Mouse (Mus musculus) midbrain, embryonic 15.5 days (tissue): ENCODE data around the gene Armc6. TPM values are rescaled to one million over a fixed set of nuclear protein-coding genes. Genes with fewer than 3 reads are reported as not detected.

Experiments
- ATAC-seq: fragments of 200-750 bp; cut with Nextera tagmentation; replicated peaks from 2 replicates; pipeline ENCODE4 v1.8.0; 2017; ENCODE audit warnings: moderate TSS enrichment
- H3K27ac ChIP-seq: fragments of 300-500 bp; sonication (generic); 2 replicates; pipeline ENCODE4 v1.5.1; 2015; ENCODE audit warnings: mild to moderate bottlenecking, inconsistent platforms
- H3K27me3 ChIP-seq: fragments of 300-500 bp; sonication (generic); replicated peaks from 2 replicates; pipeline ENCODE4 v1.6.1; 2015; ENCODE audit warnings: inconsistent platforms
- H3K36me3 ChIP-seq: fragments of 300-500 bp; sonication (generic); replicated peaks from 2 replicates; pipeline ENCODE4 v1.6.1; 2015; ENCODE audit warnings: inconsistent platforms
- H3K4me1 ChIP-seq: fragments of 300-500 bp; sonication (generic); 2 replicates; pipeline ENCODE4 v1.6.1; 2015; ENCODE audit warnings: inconsistent platforms
- H3K4me2 ChIP-seq: fragments of 300-500 bp; sonication (generic); 2 replicates; pipeline ENCODE4 v1.6.1; 2015; ENCODE audit warnings: inconsistent platforms, mild to moderate bottlenecking, moderate library complexity
- H3K4me3 ChIP-seq: fragments of 300-500 bp; sonication (generic); 2 replicates; pipeline ENCODE4 v1.5.1; 2015; ENCODE audit warnings: mild to moderate bottlenecking, inconsistent platforms
- H3K9ac ChIP-seq: fragments of 300-500 bp; sonication (generic); 2 replicates; pipeline ENCODE4 v1.6.1; 2015; ENCODE audit warnings: mild to moderate bottlenecking, inconsistent platforms
- H3K9me3 ChIP-seq: fragments of 300-500 bp; sonication (generic); 2 replicates; pipeline ENCODE4 v1.6.1; 2016; ENCODE audit warnings: inconsistent platforms
- WGBS: fragments of 180-500 bp; shearing (Covaris S2); methylation state at CpG from one replicate; pipeline ENCODE4 v1.1.7; 2015; ENCODE audit warnings: mixed read lengths; 5-methylcytosine and 5-hydroxymethylcytosine counted together
- polyA plus RNA-seq: library from polyadenylated mRNA; unstranded; fragments of >200 nt; fragmentation: Nextera tagmentation; extraction: Ambion mirVana; gene quantifications from 2 replicates; pipeline ENCODE4 v1.2.1, GENCODE M21; 2015

The Armc6 gene
- 117 and 118 TPM in 2 replicates for polyA plus RNA-seq

- peaks cover 33% of the 10 kb centered on the region for H3K4me1 ChIP-seq
- H3K36me3 ChIP-seq = peaks cover 34% of the 10 kb centered on the region
- peak within 1 kb of the TSS; percentile 65 for H3K4me2 ChIP-seq
- H3K9me3 ChIP-seq = no peaks in the 10 kb centered on the region
- peak within 1 kb of the TSS; percentile 92 for H3K4me3 ChIP-seq
- under 1% methylated on average over 67 of the region's 67 CpGs for WGBS
- ATAC-seq = peak; percentile 97
- H3K9ac ChIP-seq = peak within 1 kb of the TSS; percentile 95
- no peaks in the 10 kb centered on the region for H3K27me3 ChIP-seq
- peak within 1 kb of the TSS; percentile 98 for H3K27ac ChIP-seq
Observed at GRCm38 (mm10) chr8:70234080-70234780, at the start of gene Armc6, which contains the start of gene Sugp2. Armc6 (minus strand) TSS chr8:70234466. Sugp2 (plus strand) TSS chr8:70234226.

GRCm38 (mm10) chr8:70283136-70284077, 49.1 kb upstream of the Armc6 start:
- Histone ChIP-seq H3K4me3 (peak overlapping the region; percentile 80), H3K27me3 (no peaks in the 10 kb centered on the region), H3K36me3 (peaks cover 15% of the 10 kb centered on the region; the same call in 1 of the 2 replicates), H3K4me2 (peak overlapping the region; percentile 90), H3K4me1 (peaks cover 18% of the 10 kb centered on the region), H3K27ac (peak overlapping the region; percentile 69), H3K9me3 (no peaks in the 10 kb centered on the region), H3K9ac (peak overlapping the region; percentile 82)
- WGBS = 1% methylated on average over 55 of the region's 55 CpGs
- peak; percentile 74 for ATAC-seq

- Histone ChIP-seq H3K4me2 (peak within 1 kb of the TSS; percentile 90), H3K27ac (peak within 1 kb of the TSS; percentile 69), H3K9ac (peak within 1 kb of the TSS; percentile 82), H3K4me1 (peaks cover 18% of the 10 kb centered on the region), H3K4me3 (peak within 1 kb of the TSS; percentile 80), H3K27me3 (no peaks in the 10 kb centered on the region), H3K9me3 (no peaks in the 10 kb centered on the region), H3K36me3 (peaks cover 15% of the 10 kb centered on the region; the same call in 1 of the 2 replicates)
- peak; percentile 85 for ATAC-seq
- under 1% methylated on average over 36 of the region's 36 CpGs for WGBS
Observed at GRCm38 (mm10) chr8:70282603-70283135, 48.4 kb upstream of the Armc6 start, which contains the start of gene Homer3. Homer3 (plus strand) TSS chr8:70282827.

GRCm38 (mm10) chr8:70281001-70281400, 46.7 kb upstream of the Armc6 start:
- no peak for ATAC-seq
- H3K27me3 ChIP-seq = no peaks in the 10 kb centered on the region
- H3K4me1 ChIP-seq = peaks cover 18% of the 10 kb centered on the region
- H3K9ac ChIP-seq = no peak overlapping the region
- no peaks in the 10 kb centered on the region for H3K9me3 ChIP-seq
- 40% methylated on average over 3 of the region's 3 CpGs for whole genome bisulfite sequencing
- H3K4me2 ChIP-seq = no peak overlapping the region
- H3K27ac ChIP-seq = no peak overlapping the region
- H3K4me3 ChIP-seq = no peak overlapping the region
- H3K36me3 ChIP-seq = peaks cover 6% of the 10 kb centered on the region; the same call in 1 of the 2 replicates

DNA sequence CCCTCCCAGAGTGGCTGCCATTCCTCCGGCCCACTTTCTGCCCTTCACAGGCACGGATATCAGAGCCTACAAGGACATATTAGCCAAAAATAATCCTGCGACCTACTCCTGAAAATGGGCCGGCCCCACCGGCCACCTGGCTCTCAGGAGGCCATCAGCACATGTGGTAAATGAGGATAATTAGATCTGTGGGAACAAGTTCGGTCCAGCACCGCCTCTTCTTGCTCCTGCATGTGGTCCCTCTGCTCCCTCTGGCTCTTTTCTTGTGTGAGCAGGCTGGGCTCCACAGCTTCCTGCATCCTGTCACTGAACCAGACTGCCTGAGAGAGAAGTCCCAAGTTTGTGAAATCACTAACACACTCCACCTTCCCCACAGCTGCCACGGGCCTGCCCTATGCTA, 45.0 kb upstream of the Armc6 start:
- Histone ChIP-seq H3K4me3 (no peak overlapping the region), H3K4me1 (peaks cover 15% of the 10 kb centered on the region), H3K36me3 (no peaks in the 10 kb centered on the region), H3K27me3 (no peaks in the 10 kb centered on the region), H3K27ac (no peak overlapping the region), H3K9me3 (no peaks in the 10 kb centered on the region), H3K4me2 (no peak overlapping the region), H3K9ac (no peak overlapping the region)
- WGBS = 72% methylated on average over 8 of the region's 8 CpGs
- ATAC-seq = no peak

GRCm38 (mm10) chr8:70278175-70278574, 43.9 kb upstream of the Armc6 start:
- WGBS = 63% methylated on average over 15 of the region's 15 CpGs
- Histone ChIP-seq H3K9me3 (no peaks in the 10 kb centered on the region), H3K27ac (no peak overlapping the region), H3K4me1 (peaks cover 6% of the 10 kb centered on the region), H3K4me2 (no peak overlapping the region), H3K4me3 (no peak overlapping the region), H3K36me3 (no peaks in the 10 kb centered on the region), H3K27me3 (no peaks in the 10 kb centered on the region), H3K9ac (no peak overlapping the region)
- no peak for ATAC-seq

DNA sequence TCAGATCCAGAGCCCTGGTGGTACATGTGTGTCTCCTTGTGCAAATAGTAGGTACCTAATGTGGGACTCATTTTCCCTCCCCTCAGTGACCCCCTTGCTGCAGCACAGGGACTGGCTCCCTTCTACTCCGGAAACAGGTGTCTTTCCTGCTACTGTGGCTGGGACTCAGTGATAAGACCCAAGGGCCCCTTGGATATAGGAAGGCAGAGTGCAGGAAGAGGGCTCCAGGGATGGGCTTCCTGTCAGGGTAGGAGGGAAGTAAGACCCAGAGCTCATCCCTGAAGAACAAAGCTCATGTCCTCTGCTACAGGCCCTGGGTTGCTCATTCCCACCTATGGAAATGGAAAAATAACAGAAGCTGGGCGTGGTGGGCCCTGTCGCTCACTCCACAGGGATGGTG, 42.2 kb upstream of the Armc6 start:
- Histone ChIP-seq H3K9me3 (no peaks in the 10 kb centered on the region), H3K9ac (no peak overlapping the region), H3K4me1 (no peaks in the 10 kb centered on the region), H3K27me3 (no peaks in the 10 kb centered on the region), H3K4me2 (no peak overlapping the region), H3K36me3 (no peaks in the 10 kb centered on the region), H3K27ac (no peak overlapping the region), H3K4me3 (no peak overlapping the region)
- ATAC-seq = no peak
- WGBS = 90% methylated on average over 3 of the region's 3 CpGs

- Histone ChIP-seq H3K27me3 (no peaks in the 10 kb centered on the region), H3K4me3 (no peak overlapping the region), H3K9ac (no peak overlapping the region), H3K4me1 (no peaks in the 10 kb centered on the region), H3K9me3 (no peaks in the 10 kb centered on the region), H3K27ac (no peak overlapping the region), H3K4me2 (no peak overlapping the region), H3K36me3 (no peaks in the 10 kb centered on the region)
- ATAC-seq = no peak
Observed at GRCm38 (mm10) chr8:70274350-70274749, 40.1 kb upstream of the Armc6 start.

- H3K4me2 ChIP-seq = no peak overlapping the region
- 72% methylated on average over 3 of the region's 3 CpGs for WGBS
- no peak for ATAC-seq
- no peaks in the 10 kb centered on the region for H3K36me3 ChIP-seq
- no peak overlapping the region for H3K27ac ChIP-seq
- no peak overlapping the region for H3K9ac ChIP-seq
- H3K4me3 ChIP-seq = no peak overlapping the region
- no peaks in the 10 kb centered on the region for H3K9me3 ChIP-seq
- no peaks in the 10 kb centered on the region for H3K27me3 ChIP-seq
- no peaks in the 10 kb centered on the region for H3K4me1 ChIP-seq
Observed at GRCm38 (mm10) chr8:70272949-70273348, 38.7 kb upstream of the Armc6 start.

GRCm38 (mm10) chr8:70268799-70269565, 34.7 kb upstream of the Armc6 start:
- no peaks in the 10 kb centered on the region for H3K27me3 ChIP-seq
- H3K4me1 ChIP-seq = no peaks in the 10 kb centered on the region
- peaks cover 11% of the 10 kb centered on the region for H3K36me3 ChIP-seq
- H3K27ac ChIP-seq = no peak overlapping the region
- no peak for ATAC-seq
- no peaks in the 10 kb centered on the region for H3K9me3 ChIP-seq
- no peak overlapping the region for H3K4me2 ChIP-seq
- WGBS = 64% methylated on average over 11 of the region's 11 CpGs
- no peak overlapping the region for H3K9ac ChIP-seq
- H3K4me3 ChIP-seq = no peak overlapping the region

DNA sequence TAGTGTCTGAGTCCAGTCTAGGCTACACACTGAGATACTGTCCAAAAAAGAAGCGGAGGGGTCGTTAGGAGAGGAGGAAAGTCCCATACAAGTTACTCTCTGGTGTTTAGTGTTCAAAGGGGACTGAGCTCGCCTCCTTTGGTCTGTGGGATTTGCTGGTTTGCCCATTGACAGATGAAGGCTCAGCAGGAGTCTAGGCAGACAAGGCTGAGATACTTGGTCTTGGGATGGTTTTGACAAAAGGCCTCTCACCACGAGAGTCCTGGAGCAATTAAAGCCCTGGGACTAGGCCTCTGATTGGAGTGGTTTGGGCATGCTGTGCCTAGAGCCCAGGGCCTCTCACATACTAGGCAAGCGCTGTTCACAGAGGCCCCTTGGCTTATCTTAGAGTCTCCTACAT, 34.0 kb upstream of the Armc6 start:
- 39% methylated on average over 5 of the region's 5 CpGs for WGBS
- H3K9me3 ChIP-seq = no peaks in the 10 kb centered on the region
- H3K4me1 ChIP-seq = no peaks in the 10 kb centered on the region
- ATAC-seq = no peak
- H3K4me2 ChIP-seq = no peak overlapping the region
- peaks cover 16% of the 10 kb centered on the region for H3K36me3 ChIP-seq
- no peak overlapping the region for H3K4me3 ChIP-seq
- H3K27ac ChIP-seq = no peak overlapping the region
- no peak overlapping the region for H3K9ac ChIP-seq
- H3K27me3 ChIP-seq = no peaks in the 10 kb centered on the region
